Mouse (Mus musculus): ENCODE results near the gene Arhgap22. TPM values are rescaled to one million over a fixed set of nuclear protein-coding genes. Genes with fewer than 3 reads are reported as not detected.

The Arhgap22 gene
- total and polyA plus RNA-seq, 3 experiments: 0.17 to 0.39 (median 0.29) TPM

DNA sequence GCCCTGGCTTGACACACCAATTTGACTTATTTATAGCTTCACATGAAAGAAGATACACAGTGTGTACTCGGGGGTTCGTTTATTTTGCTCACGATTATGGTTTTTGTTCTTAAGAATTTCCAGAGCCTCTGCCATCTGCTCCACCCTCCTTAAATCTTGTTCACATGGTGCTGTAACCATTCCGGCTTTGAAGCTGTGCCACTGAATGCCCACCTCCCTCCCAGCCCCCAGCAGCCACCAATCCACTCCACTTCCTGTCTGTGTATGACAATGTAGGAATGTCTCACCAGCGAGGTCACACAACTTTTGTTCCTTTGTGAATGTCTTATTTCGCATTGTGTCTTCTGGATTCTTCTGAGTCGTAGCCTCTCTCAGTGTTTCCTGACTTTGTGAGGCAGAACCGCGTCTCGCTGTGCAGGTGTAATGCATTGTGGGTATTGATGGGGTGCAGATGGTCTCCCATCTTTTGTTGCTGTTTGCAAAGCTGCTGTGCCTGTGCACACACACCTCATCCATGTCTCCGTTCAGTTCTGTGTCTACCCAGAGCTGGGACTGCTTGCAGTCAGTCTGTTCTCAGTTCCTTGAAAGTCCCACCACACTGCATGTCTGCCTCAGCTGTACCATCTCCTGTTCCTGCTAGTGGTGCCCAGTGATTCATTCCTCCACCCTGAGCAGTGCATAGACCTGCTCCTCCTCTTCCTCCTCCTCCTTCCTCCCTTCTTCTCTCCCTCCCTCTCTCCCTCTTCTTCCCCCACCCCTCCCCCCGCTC is 144.0 kb downstream of the Arhgap22 start:
- Histone ChIP-seq H3K27ac (ENCODE audit: insufficient read depth, low read depth) (no peak overlapping the region), H3K4me3 (replicated peaks in 1 of 3; ENCODE audit: low read depth in 2 of 3, low read length in 2 of 3, poor library complexity in 1 of 3) (no peak overlapping the region), H3K9me3 (replicated peaks; ENCODE audit: low read length) (no peaks in the 10 kb centered on the region), H3K4me1 (ENCODE audit: control insufficient read depth in 1 of 2, insufficient read depth in 2 of 2) (peaks cover 4 to 9% of the 10 kb centered on the region in 2 experiments; a peak in 2 of 4 replicates), H3K4me2 (ENCODE audit: insufficient read depth, low read depth, poor library complexity, severe bottlenecking) (no peak overlapping the region), H3K27me3 (replicated peaks) (peaks cover 27% of the 10 kb centered on the region), H3K9ac (ENCODE audit: insufficient read depth, low read depth) (no peak overlapping the region), H3K79me2 (replicated peaks; ENCODE audit: control insufficient read depth, extremely low read depth, insufficient read depth, poor library complexity, severe bottlenecking) (no peaks in the 10 kb centered on the region), H3K36me3 (replicated peaks in 1 of 2; ENCODE audit: control insufficient read depth in 1 of 2, insufficient read depth in 1 of 2, low read length in 1 of 2) (no peaks in the 10 kb centered on the region)
- DNase-seq (ENCODE audit: extremely low read depth): no peak
- TF ChIP-seq ZKSCAN1 (IDR thresholded peaks at IDR 0.05; ENCODE audit: borderline replicate concordance, low read depth, low read length) (no peak), NRF1 (IDR thresholded peaks at IDR 0.05; ENCODE audit: low read depth, low read length) (no peak), PAX5 (IDR thresholded peaks at IDR 0.05; ENCODE audit: low read length) (no peak), IRF4 (IDR thresholded peaks at IDR 0.05; ENCODE audit: low read depth, low read length) (no peak), UBTF (IDR thresholded peaks at IDR 0.05; ENCODE audit: low read depth, low read length) (no peak), ETS1 (conservative IDR thresholded peaks at IDR 0.05; ENCODE audit: low read depth, low read length) (no peak), EP300 (IDR thresholded peaks at IDR 0.05; ENCODE audit: low read length) (no peak), USF2 (conservative IDR thresholded peaks at IDR 0.05; ENCODE audit: low read depth, low read length) (no peak), TBP (conservative IDR thresholded peaks at IDR 0.05; ENCODE audit: low read depth, low read length) (no peak), MXI1 (IDR thresholded peaks at IDR 0.05; ENCODE audit: low read depth, low read length) (no peak), ZNF384 (IDR thresholded peaks at IDR 0.05; ENCODE audit: low read depth, low read length) (no peak), USF1 (IDR thresholded peaks at IDR 0.05; ENCODE audit: low read depth, low read length) (no peak)
- in situ Hi-C loops (cut with MboI; ENCODE audit: low pct_ligation_motif_present, low pct_unique_long_range_greater_than_20kb, low sequenced_read_pairs) (no loop called here), dilution Hi-C loops (cut with MboI; ENCODE audit: extremely low pct_ligation_motif_present, extremely low pct_unique_long_range_greater_than_20kb, low sequenced_read_pairs) (no loop called here)

DNA sequence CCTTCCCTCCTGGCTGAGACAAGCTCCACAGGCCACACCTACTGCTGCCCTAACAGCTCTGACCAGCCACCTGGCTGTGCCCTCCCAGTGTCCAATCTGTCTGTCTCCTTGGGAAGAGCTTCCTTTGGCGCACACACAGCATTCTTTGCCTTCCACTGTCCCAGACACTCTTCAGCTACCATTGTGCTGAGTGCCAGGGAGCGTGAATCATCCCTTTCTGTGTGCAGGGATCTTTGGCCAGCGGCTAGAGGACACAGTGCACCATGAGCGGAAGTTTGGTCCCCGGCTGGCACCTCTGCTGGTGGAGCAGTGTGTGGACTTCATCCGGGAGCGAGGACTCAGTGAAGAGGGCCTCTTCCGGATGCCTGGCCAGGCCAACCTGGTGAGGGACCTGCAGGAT is 145.1 kb downstream of the Arhgap22 start:
- dilution Hi-C loops (cut with MboI; ENCODE audit: extremely low pct_ligation_motif_present, extremely low pct_unique_long_range_greater_than_20kb, low sequenced_read_pairs): no loop called here
- Histone ChIP-seq H3K79me2 (replicated peaks; ENCODE audit: control insufficient read depth, extremely low read depth, insufficient read depth, poor library complexity, severe bottlenecking) (no peaks in the 10 kb centered on the region), H3K9ac (ENCODE audit: insufficient read depth, low read depth) (no peak overlapping the region), H3K9me3 (replicated peaks; ENCODE audit: low read length) (no peaks in the 10 kb centered on the region), H3K4me1 (ENCODE audit: control insufficient read depth in 1 of 2, insufficient read depth in 2 of 2) (peaks cover 4 to 9% of the 10 kb centered on the region in 2 experiments; a peak in 2 of 4 replicates), H3K36me3 (replicated peaks in 1 of 2; ENCODE audit: control insufficient read depth in 1 of 2, insufficient read depth in 1 of 2, low read length in 1 of 2) (no peaks in the 10 kb centered on the region), H3K4me3 (replicated peaks in 1 of 3; ENCODE audit: low read depth in 2 of 3, low read length in 2 of 3, poor library complexity in 1 of 3) (no peak overlapping the region), H3K27ac (ENCODE audit: insufficient read depth, low read depth) (no peak overlapping the region), H3K4me2 (ENCODE audit: insufficient read depth, low read depth, poor library complexity, severe bottlenecking) (no peak overlapping the region), H3K27me3 (replicated peaks) (peaks cover 29% of the 10 kb centered on the region)
- in situ Hi-C loops (cut with MboI; ENCODE audit: low pct_ligation_motif_present, low pct_unique_long_range_greater_than_20kb, low sequenced_read_pairs): no loop called here
- no peak for DNase-seq (ENCODE audit: extremely low read depth)
- TF ChIP-seq POLR2AphosphoS2 (IDR thresholded peaks at IDR 0.05; ENCODE audit: low read depth, low read length) (no peak), RCOR1 (conservative IDR thresholded peaks at IDR 0.05; ENCODE audit: low read depth, low read length) (no peak), ELF1 (IDR thresholded peaks at IDR 0.05; ENCODE audit: low read depth, low read length) (no peak), MAX (IDR thresholded peaks at IDR 0.05; ENCODE audit: low read length) (no peak), ETS1 (conservative IDR thresholded peaks at IDR 0.05; ENCODE audit: low read depth, low read length) (no peak), SMC3 (IDR thresholded peaks at IDR 0.05; ENCODE audit: low read depth, low read length) (no peak), JUND (conservative IDR thresholded peaks at IDR 0.05; ENCODE audit: low read depth, low read length) (no peak), SIN3A (IDR thresholded peaks at IDR 0.05; ENCODE audit: low read length) (no peak), MAZ (IDR thresholded peaks at IDR 0.05; ENCODE audit: low read depth, low read length) (no peak)

Measured in CH12.LX (cell line).